Mouse (Mus musculus) embryo, embryonic 9.5 days (tissue): ENCODE results near the gene Pawr.

Experiments
- DNase-seq: peaks from one replicate; pipeline ENCODE4 v3.0.0-alpha.2; 2017; ENCODE audit errors: extremely low spot score

The Pawr gene

GRCm38 (mm10) chr10:108389927-108390287, 58.0 kb downstream of the Pawr start:
- peak; percentile 40 for DNase-seq

DNA sequence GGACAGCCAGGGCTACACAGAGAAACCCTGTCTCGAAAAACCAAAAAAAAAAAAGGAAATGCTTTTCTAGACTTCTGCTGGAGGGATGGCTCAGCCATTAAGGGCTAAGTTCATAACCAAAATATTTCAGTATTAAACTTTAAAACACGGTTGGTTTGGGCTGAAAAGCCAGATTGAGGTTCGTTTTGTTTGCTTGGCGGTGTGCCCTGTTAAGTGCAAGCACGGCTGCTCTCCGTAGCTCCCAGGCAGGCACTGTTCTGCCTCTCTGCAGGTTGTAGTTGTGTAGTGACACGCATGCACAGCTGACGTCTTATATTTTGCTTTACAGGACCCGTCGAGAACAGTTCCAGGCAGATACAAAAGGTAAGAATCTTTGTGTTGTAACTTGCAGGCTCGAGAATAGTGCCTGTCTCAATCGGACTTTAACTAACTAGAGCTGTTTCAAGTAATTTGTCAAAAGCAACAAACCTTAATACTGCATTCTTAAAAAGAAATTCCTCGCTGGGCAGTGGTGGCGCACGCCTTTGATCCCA, 59.5 kb downstream of the Pawr start:
- DNase-seq, result no peak

- no peak for DNase-seq
Measured at GRCm38 (mm10) chr10:108392151-108392550, 60.2 kb downstream of the Pawr start.

DNA sequence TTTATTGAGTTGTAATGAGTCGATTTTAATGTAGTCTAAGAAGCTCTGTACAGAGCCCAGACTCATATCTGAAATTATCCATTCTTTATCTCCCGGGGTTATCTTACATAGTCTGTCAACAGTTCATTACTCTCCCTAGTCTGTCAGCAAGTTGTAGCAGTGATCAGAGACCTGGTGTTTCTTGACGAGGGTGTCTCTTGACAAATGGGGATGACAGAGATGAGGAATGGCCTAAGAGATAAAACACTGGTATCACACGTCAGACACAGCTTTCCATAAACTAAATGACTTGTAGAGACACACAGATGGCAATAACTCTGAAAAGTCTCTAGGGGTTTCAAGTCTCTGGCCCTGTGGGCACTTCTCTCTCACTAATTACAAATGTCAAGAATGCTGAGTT, 62.4 kb downstream of the Pawr start:
- no peak for DNase-seq

GRCm38 (mm10) chr10:108395229-108395628, 63.3 kb downstream of the Pawr start:
- DNase-seq, result no peak

DNA sequence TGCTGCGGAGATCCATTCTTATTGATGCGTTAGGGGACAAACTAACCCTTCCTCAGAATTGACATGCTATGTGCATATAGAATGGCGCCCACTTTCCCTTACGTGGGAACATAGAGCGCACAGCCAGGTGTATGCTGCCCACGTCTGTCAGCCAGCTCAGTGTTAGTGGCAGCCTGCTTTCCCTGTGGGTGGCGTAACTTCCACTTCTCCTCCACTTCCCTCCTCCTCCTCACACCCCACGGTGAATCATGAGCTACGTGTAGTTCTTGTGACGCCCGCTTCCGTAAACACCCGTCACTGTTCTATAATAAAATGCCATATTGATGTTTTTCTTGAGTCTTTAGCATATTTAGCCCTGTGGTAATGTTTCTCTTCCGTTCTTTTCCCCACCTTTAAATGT, 63.7 kb downstream of the Pawr start:
- no peak for DNase-seq

- no peak for DNase-seq
Measured at GRCm38 (mm10) chr10:108402751-108403150, 70.8 kb downstream of the Pawr start.

DNA sequence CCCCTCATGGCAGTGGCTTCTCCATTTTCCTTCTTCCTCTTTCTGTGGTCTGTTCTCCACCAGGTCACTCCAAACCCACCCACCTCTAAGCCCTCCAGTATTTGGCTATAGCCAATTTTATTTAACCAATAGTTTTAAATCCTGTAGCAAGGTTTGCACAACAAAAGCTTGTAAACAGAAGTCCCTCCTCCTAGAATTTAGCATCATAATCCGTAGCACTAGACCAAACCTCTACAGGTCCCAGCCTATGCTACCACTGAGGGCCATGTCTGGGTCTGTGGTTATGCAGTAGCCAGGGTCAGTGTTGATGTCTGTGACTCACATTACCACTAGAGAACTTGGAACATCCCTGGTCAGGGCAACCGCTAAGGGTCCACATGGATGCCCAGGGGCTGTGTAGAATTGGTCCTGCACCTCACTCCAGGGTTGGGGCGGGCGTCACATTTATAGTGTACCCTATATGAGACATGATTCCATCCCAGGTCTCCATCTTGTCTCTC, 71.5 kb downstream of the Pawr start:
- DNase-seq, result no peak

GRCm38 (mm10) chr10:108404087-108404486, 72.2 kb downstream of the Pawr start:
- DNase-seq, result no peak

DNA sequence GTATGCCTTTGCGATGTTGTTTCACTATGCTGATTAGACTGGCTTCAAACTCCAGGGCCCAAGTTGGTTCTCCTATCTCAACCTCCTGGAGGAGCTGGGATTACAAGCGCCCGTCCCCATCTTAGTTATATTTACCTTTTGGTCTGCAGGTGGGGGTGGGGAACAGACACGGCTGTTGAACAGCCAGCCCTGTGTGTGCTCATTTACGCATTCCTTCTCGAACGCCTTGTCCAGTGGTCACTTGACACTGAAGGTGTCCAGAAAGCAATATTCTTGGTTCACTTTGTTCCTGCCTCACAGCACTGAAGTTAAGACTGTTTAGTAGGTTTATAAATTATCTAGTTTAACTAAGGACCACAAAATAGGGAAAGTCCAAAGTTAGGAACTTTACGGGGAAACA, 73.2 kb downstream of the Pawr start:
- no peak for DNase-seq

DNA sequence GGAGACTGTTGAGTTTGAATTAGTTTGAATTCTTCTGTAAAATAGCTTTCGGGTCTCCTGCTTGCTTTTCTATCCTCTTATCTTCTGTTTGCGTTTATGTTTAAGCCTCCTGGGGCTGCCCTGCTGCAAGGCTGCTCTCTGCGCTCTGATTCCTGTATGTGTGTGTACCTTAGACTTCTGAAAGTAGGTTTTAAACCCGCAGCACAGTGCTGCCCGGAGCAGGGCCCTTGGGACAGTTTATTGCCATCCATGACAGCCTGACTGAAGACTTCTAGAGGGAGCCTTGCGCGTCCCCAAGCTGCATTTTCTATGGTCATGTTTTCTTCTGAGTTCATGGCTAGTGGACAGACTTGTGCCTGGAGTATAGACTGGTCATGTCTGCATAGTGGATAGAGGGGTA, 74.0 kb downstream of the Pawr start:
- DNase-seq, result no peak

GRCm38 (mm10) chr10:108406798-108407754, 75.2 kb downstream of the Pawr start:
- DNase-seq, result no peak

- no peak for DNase-seq
Measured at GRCm38 (mm10) chr10:108408025-108408424, 76.1 kb downstream of the Pawr start.

- DNase-seq, result no peak
Measured at GRCm38 (mm10) chr10:108408437-108408836, 76.5 kb downstream of the Pawr start.

GRCm38 (mm10) chr10:108408986-108409385, 77.1 kb downstream of the Pawr start:
- DNase-seq, result no peak

DNA sequence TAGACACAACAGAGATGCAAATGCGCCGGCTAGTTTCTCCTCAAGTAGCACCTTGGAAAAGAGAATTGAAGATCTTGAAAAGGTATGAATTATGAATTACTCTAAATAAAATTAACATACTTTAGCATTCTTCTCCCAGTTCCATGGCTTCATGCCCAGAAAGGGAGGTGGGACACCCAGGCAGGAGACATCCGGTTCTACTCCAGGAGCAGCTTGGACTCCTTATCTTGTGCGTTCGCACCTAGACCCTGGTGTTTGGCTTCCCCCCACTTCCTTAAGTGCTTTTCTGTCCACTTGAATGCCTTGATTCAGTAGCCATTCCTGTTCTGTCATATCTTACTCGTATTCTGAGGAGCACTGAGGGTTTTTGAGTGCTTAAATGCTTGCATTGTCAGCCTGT, 77.6 kb downstream of the Pawr start:
- DNase-seq, result no peak

GRCm38 (mm10) chr10:108414936-108415635, 83.2 kb downstream of the Pawr start:
- DNase-seq, result no peak

DNA sequence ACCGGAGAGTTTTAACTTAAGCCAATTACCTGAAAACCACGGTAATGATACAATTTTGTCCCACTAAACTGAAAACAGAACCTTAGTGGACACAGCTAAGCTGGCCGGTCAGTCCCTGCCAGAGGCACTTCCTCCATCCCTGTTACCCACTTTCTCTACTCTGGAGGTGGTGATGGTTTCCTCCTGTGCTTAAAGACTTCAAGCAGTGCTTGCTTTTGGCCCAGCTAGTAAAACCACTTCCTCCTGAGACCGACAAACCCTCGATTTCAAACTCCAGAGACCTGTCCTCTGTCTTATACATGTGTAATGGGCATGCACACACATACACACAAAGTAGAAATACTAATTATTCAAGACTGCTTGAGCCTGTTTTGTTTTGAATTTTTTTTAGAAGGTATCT, 85.5 kb downstream of the Pawr start:
- DNase-seq, result no peak

- DNase-seq, result no peak
Measured at GRCm38 (mm10) chr10:108430553-108430952, 98.6 kb downstream of the Pawr start.

DNA sequence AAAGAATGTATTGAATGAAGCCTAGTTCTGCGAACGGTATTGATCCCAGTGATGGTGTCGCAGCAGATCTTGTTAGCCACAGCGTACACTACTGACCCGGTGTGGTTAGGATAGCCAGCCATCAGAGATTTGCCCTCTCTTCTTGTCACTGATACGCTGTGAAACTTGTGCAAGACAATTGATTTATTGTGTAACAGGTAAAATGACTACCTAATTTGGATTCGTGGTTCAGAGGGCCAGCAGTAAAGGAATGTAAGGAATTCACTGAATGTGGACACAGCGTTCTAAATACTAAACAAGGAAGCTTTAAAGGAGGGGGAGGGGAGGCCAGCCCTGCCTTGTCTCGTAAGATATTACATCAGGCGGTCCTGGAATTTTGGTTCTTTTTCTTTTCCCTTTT, 100.3 kb downstream of the Pawr start:
- peak; percentile 57 for DNase-seq

DNA sequence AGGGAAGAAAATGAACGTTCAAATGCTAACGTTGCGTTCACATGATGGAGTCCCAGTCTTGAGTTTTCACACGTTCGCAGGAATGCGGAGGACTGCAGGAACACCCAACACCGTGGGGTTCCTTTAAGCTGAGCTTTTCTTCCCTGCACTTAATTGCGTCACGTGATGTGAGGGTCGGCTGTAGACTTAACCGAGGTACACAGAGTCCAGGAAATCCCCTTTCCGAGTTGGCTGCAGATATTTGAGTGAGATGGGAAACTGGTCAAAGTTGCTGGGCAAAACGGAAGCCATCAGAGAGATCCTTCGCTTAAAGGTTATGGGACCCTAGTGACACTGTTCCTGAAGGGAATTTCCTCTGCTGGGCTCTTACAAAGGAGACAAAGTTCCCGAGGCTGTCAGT, 102.1 kb downstream of the Pawr start:
- DNase-seq, result peak; percentile 59

DNA sequence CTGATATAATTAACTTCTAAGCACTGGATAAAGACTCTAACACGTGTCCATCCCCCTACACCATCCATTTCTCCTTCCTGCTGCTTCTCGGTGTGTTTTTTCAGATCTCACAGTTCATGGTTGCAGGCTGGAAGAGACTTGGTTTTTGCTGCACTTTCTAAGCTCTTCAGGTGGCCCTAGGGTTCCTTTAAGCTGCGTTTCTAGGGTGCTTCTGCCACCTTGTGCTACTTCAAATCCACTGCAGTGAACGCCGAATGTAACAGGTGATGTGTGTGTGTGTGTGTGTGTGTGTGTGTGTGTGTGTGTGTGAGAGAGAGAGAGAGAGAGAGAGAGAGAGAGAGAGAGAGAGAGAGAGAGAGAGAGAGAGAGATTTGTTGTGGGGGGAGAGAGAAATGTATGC, 103.7 kb downstream of the Pawr start:
- no peak for DNase-seq

GRCm38 (mm10) chr10:108436365-108436764, 104.4 kb downstream of the Pawr start:
- DNase-seq, result no peak
